ENCODE assay signal across 8 mouse cellular contexts in the genomic region with DNA sequence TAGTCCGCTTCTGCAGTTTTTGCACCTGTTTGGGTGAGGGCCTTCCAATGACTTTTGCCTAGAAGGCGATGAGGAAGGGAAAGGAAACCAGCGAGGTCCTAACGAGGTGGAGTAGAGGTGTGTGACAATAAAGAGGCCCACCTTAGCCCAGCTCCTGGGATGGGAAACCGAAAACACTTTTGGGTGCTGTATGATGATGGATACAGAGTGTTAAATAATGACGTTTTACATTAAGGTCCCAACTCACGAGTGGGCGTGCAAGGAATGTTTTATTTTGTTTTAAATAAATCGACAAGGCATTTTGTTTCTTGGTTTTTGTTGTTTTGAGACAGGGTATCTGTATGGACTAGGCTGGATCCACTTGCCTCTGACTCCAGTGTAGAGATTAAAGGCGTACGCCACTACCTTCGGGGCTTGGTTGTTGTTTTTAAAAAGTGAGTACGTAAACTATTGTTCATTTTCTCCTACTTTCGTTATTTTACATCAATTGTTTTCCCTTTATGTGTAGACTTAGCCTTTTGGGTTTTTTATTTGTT. TPM values are rescaled to one million over a fixed set of nuclear protein-coding genes. Genes with fewer than 3 reads are reported as not detected.
DNase-seq lines count a peak whose midpoint lies in the region; ATAC-seq and TF ChIP-seq lines count a peak whose summit lies in the region.

No protein-coding gene starts in this region.

- TF ChIP-seq POLR2A in bone marrow, adult 2 months (IDR thresholded peaks at IDR 0.05; ENCODE audit: borderline replicate concordance, control insufficient read depth, low read depth, low read length): no peak

- ATAC-seq in heart, embryonic 16.5 days (replicated peaks; ENCODE audit: extremely low read depth, insufficient read depth, low FRiP score): no peak
- ATAC-seq in hindbrain, embryonic 14.5 days (ENCODE audit: low FRiP score): peak; percentile 21; the same call in 1 of the 2 replicates
- peak; percentile 47 for ATAC-seq in midbrain, embryonic 12.5 days (ENCODE audit: low FRiP score, low read depth)
- no peak for ATAC-seq in granulocyte monocyte progenitor cell, adult 5-6 weeks (replicated peaks; ENCODE audit: poor library complexity, severe bottlenecking)

- H3K36me3 ChIP-seq in heart, embryonic 16.5 days (ENCODE audit: control insufficient read depth, insufficient read depth): no peaks in the 10 kb centered on the region; the same call in 1 of the 2 replicates
- H3K36me3 ChIP-seq in hindbrain, embryonic 14.5 days (replicated peaks; ENCODE audit: control insufficient read depth, insufficient read depth): no peaks in the 10 kb centered on the region
- no peaks in the 10 kb centered on the region for H3K36me3 ChIP-seq in midbrain, embryonic 12.5 days

- H3K9me3 ChIP-seq in heart, embryonic 16.5 days (replicated peaks; ENCODE audit: control insufficient read depth, low read length): no peaks in the 10 kb centered on the region
- H3K9me3 ChIP-seq in hindbrain, embryonic 14.5 days (ENCODE audit: control insufficient read depth, low read length): no peaks in the 10 kb centered on the region
- H3K9me3 ChIP-seq in midbrain, embryonic 12.5 days: no peaks in the 10 kb centered on the region

- H3K4me1 ChIP-seq in heart, embryonic 16.5 days (ENCODE audit: control insufficient read depth, insufficient read depth, low read length): peaks cover 4% of the 10 kb centered on the region
- peaks cover 2% of the 10 kb centered on the region; the same call in 1 of the 2 replicates for H3K4me1 ChIP-seq in bone marrow, adult 2 months (ENCODE audit: control insufficient read depth, insufficient read depth, low read length)
- peaks cover 10% of the 10 kb centered on the region for H3K4me1 ChIP-seq in hindbrain, embryonic 14.5 days (replicated peaks; ENCODE audit: control insufficient read depth, insufficient read depth, low read length)
- H3K4me1 ChIP-seq in midbrain, embryonic 12.5 days: peaks cover 10% of the 10 kb centered on the region

- H3K9ac ChIP-seq in heart, embryonic 16.5 days (ENCODE audit: low read length): peak overlapping the region; percentile 26
- H3K9ac ChIP-seq in hindbrain, embryonic 14.5 days: peak overlapping the region; percentile 67
- peak overlapping the region; percentile 66; the same call in 1 of the 2 replicates for H3K9ac ChIP-seq in midbrain, embryonic 12.5 days (replicated peaks)

- peak overlapping the region; percentile 99 for H3K4me2 ChIP-seq in heart, embryonic 16.5 days (ENCODE audit: low read depth, low read length)
- H3K4me2 ChIP-seq in hindbrain, embryonic 14.5 days (replicated peaks): peak overlapping the region; percentile 91
- peak overlapping the region; percentile 68 for H3K4me2 ChIP-seq in midbrain, embryonic 12.5 days (replicated peaks)

- no peaks in the 10 kb centered on the region for H3K27me3 ChIP-seq in heart, embryonic 16.5 days (ENCODE audit: control insufficient read depth, insufficient read depth, low read length)
- H3K27me3 ChIP-seq in hindbrain, embryonic 14.5 days (ENCODE audit: control insufficient read depth, insufficient read depth, low read length): no peaks in the 10 kb centered on the region
- no peaks in the 10 kb centered on the region for H3K27me3 ChIP-seq in midbrain, embryonic 12.5 days

- DNase-seq in heart, postnatal 10 days: no peak
- DNase-seq in hindbrain, embryonic 14.5 days (ENCODE audit: low spot score): no peak
- DNase-seq in cerebellum, adult 11 months: no peak
- no peak for DNase-seq in urinary bladder, postnatal 10 days (ENCODE audit: low spot score)

- intact Hi-C loops in heart, postnatal 10 days (cut with DNase I): no loop called here

- no peak for TF ChIP-seq CTCF in bone marrow, adult 2 months (IDR thresholded peaks at IDR 0.05; ENCODE audit: control insufficient read depth, insufficient read depth, low read length)

- no peak overlapping the region for H3K27ac ChIP-seq in heart, embryonic 16.5 days (ENCODE audit: low read length)
- H3K27ac ChIP-seq in bone marrow, adult 2 months (ENCODE audit: control insufficient read depth, insufficient read depth, low read depth, low read length, poor library complexity): no peak overlapping the region
- peak overlapping the region; percentile 93 for H3K27ac ChIP-seq in hindbrain, embryonic 14.5 days
- H3K27ac ChIP-seq in midbrain, embryonic 12.5 days (replicated peaks): no peak overlapping the region

- WGBS in heart, embryonic 16.5 days: 43% methylated on average over 14 of the region's 14 CpGs
- WGBS in bone marrow, adult 2 months: 36% methylated on average over 14 of the region's 14 CpGs
- WGBS in hindbrain, embryonic 14.5 days: 45% methylated on average over 14 of the region's 14 CpGs
- WGBS in midbrain, embryonic 12.5 days: 52% methylated on average over 14 of the region's 14 CpGs

- H3K4me3 ChIP-seq in heart, embryonic 16.5 days (ENCODE audit: low read length): peak overlapping the region; percentile 86
- H3K4me3 ChIP-seq in bone marrow, adult 2 months (replicated peaks; ENCODE audit: control insufficient read depth, low read depth, low read length): peak overlapping the region; percentile 91
- H3K4me3 ChIP-seq in hindbrain, embryonic 14.5 days (replicated peaks; ENCODE audit: low read length): peak overlapping the region; percentile 69
- peak overlapping the region; percentile 67 for H3K4me3 ChIP-seq in midbrain, embryonic 12.5 days

RNA-seq across cellular contexts. Expression of gene Dcps, which starts 0.3 kb away (rescaled TPM):
- polyA plus RNA-seq in heart, embryonic 16.5 days (2015; fragmentation: Nextera tagmentation; extraction: Ambion mirVana): 60.2 and 62.5 TPM in 2 replicates
- total RNA-seq in heart, postnatal 10 days (2021): 10 to 100 TPM; 20.8 to 23.3 TPM
- polyA plus RNA-seq in bone marrow, adult 2 months (2011; ENCODE audit: insufficient read depth, insufficient read length, low replicate concordance, missing spikeins): 12.3 and 31.1 TPM in 2 replicates
- polyA plus RNA-seq in hindbrain, embryonic 14.5 days (2014; fragmentation: Nextera tagmentation; extraction: Ambion mirVana): 71.6 and 74.4 TPM in 2 replicates
- polyA plus RNA-seq in midbrain, embryonic 12.5 days (2016; fragmentation: Nextera tagmentation; extraction: Ambion mirVana): 85.1 and 87.2 TPM in 2 replicates
- total RNA-seq in granulocyte monocyte progenitor cell, adult 5-6 weeks (2014; fragmentation: Nextera tagmentation): 68.1 and 71.8 TPM in 2 replicates
- 61.8 and 66.6 TPM in 2 replicates for total RNA-seq in granulocyte monocyte progenitor cell, adult 5-6 weeks (2017)

RNA-seq across cellular contexts. Expression of gene Srpr, which starts 23.8 kb away (rescaled TPM):
- 87.9 and 90.7 TPM in 2 replicates for polyA plus RNA-seq in heart, embryonic 16.5 days (2015; fragmentation: Nextera tagmentation; extraction: Ambion mirVana)
- 100 to 1,000 TPM in 1 of 2 experiments, 10 to 100 TPM in 1; 98.2 to 100 TPM for total RNA-seq in heart, postnatal 10 days (2021)
- 16.6 and 50.8 TPM in 2 replicates for polyA plus RNA-seq in bone marrow, adult 2 months (2011; ENCODE audit: insufficient read depth, insufficient read length, low replicate concordance, missing spikeins)
- 69.5 and 80.1 TPM in 2 replicates for polyA plus RNA-seq in hindbrain, embryonic 14.5 days (2014; fragmentation: Nextera tagmentation; extraction: Ambion mirVana)
- polyA plus RNA-seq in midbrain, embryonic 12.5 days (2016; fragmentation: Nextera tagmentation; extraction: Ambion mirVana): 86.4 and 91.2 TPM in 2 replicates
- 71.1 and 86.8 TPM in 2 replicates for total RNA-seq in granulocyte monocyte progenitor cell, adult 5-6 weeks (2014; fragmentation: Nextera tagmentation)
- 75.6 and 85.4 TPM in 2 replicates for total RNA-seq in granulocyte monocyte progenitor cell, adult 5-6 weeks (2017)

RNA-seq across cellular contexts. Expression of gene Tirap, which starts 23.9 kb away (rescaled TPM):
- 8.4 and 9.0 TPM in 2 replicates for polyA plus RNA-seq in heart, embryonic 16.5 days (2015; fragmentation: Nextera tagmentation; extraction: Ambion mirVana)
- 1 to 10 TPM; 6.6 to 8.0 TPM for total RNA-seq in heart, postnatal 10 days (2021)
- polyA plus RNA-seq in bone marrow, adult 2 months (2011; ENCODE audit: insufficient read depth, insufficient read length, low replicate concordance, missing spikeins): 2.7 and 7.5 TPM in 2 replicates
- 4.0 and 4.9 TPM in 2 replicates for polyA plus RNA-seq in hindbrain, embryonic 14.5 days (2014; fragmentation: Nextera tagmentation; extraction: Ambion mirVana)
- polyA plus RNA-seq in midbrain, embryonic 12.5 days (2016; fragmentation: Nextera tagmentation; extraction: Ambion mirVana): 11.2 and 12.4 TPM in 2 replicates
- 10.4 and 12.5 TPM in 2 replicates for total RNA-seq in granulocyte monocyte progenitor cell, adult 5-6 weeks (2014; fragmentation: Nextera tagmentation)
- 9.7 and 10.2 TPM in 2 replicates for total RNA-seq in granulocyte monocyte progenitor cell, adult 5-6 weeks (2017)

RNA-seq across cellular contexts. Expression of gene Foxred1, which starts 34.7 kb away (rescaled TPM):
- polyA plus RNA-seq in heart, embryonic 16.5 days (2015; fragmentation: Nextera tagmentation; extraction: Ambion mirVana): 77.2 and 82.5 TPM in 2 replicates
- 10 to 100 TPM; 82.4 to 91.3 TPM for total RNA-seq in heart, postnatal 10 days (2021)
- polyA plus RNA-seq in bone marrow, adult 2 months (2011; ENCODE audit: insufficient read depth, insufficient read length, low replicate concordance, missing spikeins): 17.7 and 18.8 TPM in 2 replicates
- polyA plus RNA-seq in hindbrain, embryonic 14.5 days (2014; fragmentation: Nextera tagmentation; extraction: Ambion mirVana): 36.2 and 40.4 TPM in 2 replicates
- 48.5 and 52.6 TPM in 2 replicates for polyA plus RNA-seq in midbrain, embryonic 12.5 days (2016; fragmentation: Nextera tagmentation; extraction: Ambion mirVana)
- total RNA-seq in granulocyte monocyte progenitor cell, adult 5-6 weeks (2014; fragmentation: Nextera tagmentation): 33.0 and 46.3 TPM in 2 replicates
- 34.3 and 38.1 TPM in 2 replicates for total RNA-seq in granulocyte monocyte progenitor cell, adult 5-6 weeks (2017)

RNA-seq across cellular contexts. Expression of gene St3gal4, which starts 57.1 kb away (rescaled TPM):
- 25.8 and 26.4 TPM in 2 replicates for polyA plus RNA-seq in heart, embryonic 16.5 days (2015; fragmentation: Nextera tagmentation; extraction: Ambion mirVana)
- total RNA-seq in heart, postnatal 10 days (2021): 10 to 100 TPM; 33.9 to 43.2 TPM
- polyA plus RNA-seq in bone marrow, adult 2 months (2011; ENCODE audit: insufficient read depth, insufficient read length, low replicate concordance, missing spikeins): 32.7 and 54.9 TPM in 2 replicates
- polyA plus RNA-seq in hindbrain, embryonic 14.5 days (2014; fragmentation: Nextera tagmentation; extraction: Ambion mirVana): 12.8 and 13.5 TPM in 2 replicates
- 9.0 and 11.4 TPM in 2 replicates for polyA plus RNA-seq in midbrain, embryonic 12.5 days (2016; fragmentation: Nextera tagmentation; extraction: Ambion mirVana)
- total RNA-seq in granulocyte monocyte progenitor cell, adult 5-6 weeks (2014; fragmentation: Nextera tagmentation): 39.2 and 44.6 TPM in 2 replicates
- 35.6 and 41.8 TPM in 2 replicates for total RNA-seq in granulocyte monocyte progenitor cell, adult 5-6 weeks (2017)

Comparison
In these comparisons a context has a peak if more than half of its experiments do, and no peak if none do; other contexts are left out.
1. ATAC-seq: peak in hindbrain, embryonic 14.5 days (single experiment) and midbrain, embryonic 12.5 days (single experiment); none in heart, embryonic 16.5 days (single experiment) and granulocyte monocyte progenitor cell, adult 5-6 weeks (single experiment).
2. Peak in every context shown above with its lines, with median percentiles within 50 percentile points of each other: H3K4me2 ChIP-seq, H3K4me3 ChIP-seq and H3K9ac ChIP-seq.